Mouse (Mus musculus) stomach, postnatal 0 days (tissue): Measurements from ENCODE around the gene Prkag2. TPM values are rescaled to one million over a fixed set of nuclear protein-coding genes. Genes with fewer than 3 reads are reported as not detected.
"Not testable (repeated sequence)": the region's sequence is repeated elsewhere in the genome, so short reads cannot be mapped to it uniquely, and the experiment has no call there.

Source experiments
- ATAC-seq: fragments of 200-750 bp; cut with Nextera tagmentation; 2 replicates; pipeline ENCODE4 v1.8.0; 2017; ENCODE audit not compliant: low FRiP score, low TSS enrichment
- DNase-seq: peaks from one replicate; pipeline ENCODE4 v3.0.0-alpha.2; 2016; ENCODE audit warnings: low spot score
- H3K27ac ChIP-seq: fragments of 300-500 bp; sonication (generic); replicated peaks from 2 replicates; pipeline ENCODE4 v1.5.1; 2014; ENCODE audit warnings: mild to moderate bottlenecking, control low read depth
- H3K27me3 ChIP-seq: fragments of 300-500 bp; sonication (generic); 2 replicates; pipeline ENCODE4 v1.6.1; 2014; ENCODE audit warnings: low read length; ENCODE audit not compliant: control insufficient read depth, insufficient read depth
- H3K36me3 ChIP-seq: fragments of 300-500 bp; sonication (generic); 2 replicates; pipeline ENCODE4 v1.6.1; 2014; ENCODE audit warnings: low read length, mixed read lengths; ENCODE audit not compliant: control insufficient read depth, insufficient read depth
- H3K4me1 ChIP-seq: fragments of 300-500 bp; sonication (generic); replicated peaks from 2 replicates; pipeline ENCODE4 v1.6.1; 2014; ENCODE audit warnings: antibody characterized with exemption; ENCODE audit not compliant: control insufficient read depth, insufficient read depth
- H3K4me2 ChIP-seq: fragments of 300-500 bp; sonication (generic); replicated peaks from 2 replicates; pipeline ENCODE4 v1.6.1; 2014; ENCODE audit warnings: low read depth, mild to moderate bottlenecking, control low read depth, moderate library complexity
- H3K4me3 ChIP-seq: fragments of 300-500 bp; sonication (generic); 2 replicates; pipeline ENCODE4 v1.5.1; 2014; ENCODE audit warnings: low read depth, low read length, control low read depth
- H3K9ac ChIP-seq: fragments of 300-500 bp; sonication (generic); 2 replicates; pipeline ENCODE4 v1.6.1; 2014; ENCODE audit warnings: mild to moderate bottlenecking, low read length, control low read depth, mixed read lengths
- H3K9me3 ChIP-seq: fragments of 300-500 bp; sonication (generic); 2 replicates; pipeline ENCODE4 v1.6.1; 2016; ENCODE audit warnings: low read length; ENCODE audit not compliant: control insufficient read depth
- CTCF ChIP-seq: IDR thresholded peaks from 2 replicates; pipeline ENCODE4 v1.5.1; 2016; ENCODE audit warnings: antibody characterized with exemption, low read depth, mild to moderate bottlenecking, moderate library complexity
- EP300 ChIP-seq: optimal IDR thresholded peaks from 2 replicates; pipeline ENCODE3; 2016; ENCODE audit warnings: antibody characterized with exemption
- WGBS: fragments of 180-500 bp; shearing (Covaris S2); extraction: QIAGEN DNeasy Blood & Tissue Kit; methylation state at CpG from one replicate; pipeline ENCODE4 v1.1.7; 2014; 5-methylcytosine and 5-hydroxymethylcytosine counted together
- polyA plus RNA-seq: library from polyadenylated mRNA; unstranded; fragments of >200 nt; fragmentation: Nextera tagmentation; extraction: Ambion mirVana; gene quantifications from 2 replicates; pipeline ENCODE4 v1.2.1, GENCODE M21; 2015

Prkag2 gene
- polyA plus RNA-seq, 1 experiment from 2014 or later: 33.9 TPM

GRCm38 (mm10) chr5:24859771-24860540 is 240.5 kb downstream of the Prkag2 start:
- no peaks in the 10 kb centered on the region for H3K4me1 ChIP-seq
- no peak overlapping the region for H3K4me2 ChIP-seq
- TF ChIP-seq EP300: no peak
- TF ChIP-seq CTCF: no peak
- no peak overlapping the region for H3K27ac ChIP-seq
- H3K9ac ChIP-seq: no peak overlapping the region
- H3K27me3 ChIP-seq: no peaks in the 10 kb centered on the region
- no peak overlapping the region for H3K4me3 ChIP-seq
- no peak for DNase-seq
- ATAC-seq: no peak
- H3K9me3 ChIP-seq: no peaks in the 10 kb centered on the region
- 64% methylated on average over 3 of the region's 3 CpGs for WGBS
- no peaks in the 10 kb centered on the region for H3K36me3 ChIP-seq

DNA sequence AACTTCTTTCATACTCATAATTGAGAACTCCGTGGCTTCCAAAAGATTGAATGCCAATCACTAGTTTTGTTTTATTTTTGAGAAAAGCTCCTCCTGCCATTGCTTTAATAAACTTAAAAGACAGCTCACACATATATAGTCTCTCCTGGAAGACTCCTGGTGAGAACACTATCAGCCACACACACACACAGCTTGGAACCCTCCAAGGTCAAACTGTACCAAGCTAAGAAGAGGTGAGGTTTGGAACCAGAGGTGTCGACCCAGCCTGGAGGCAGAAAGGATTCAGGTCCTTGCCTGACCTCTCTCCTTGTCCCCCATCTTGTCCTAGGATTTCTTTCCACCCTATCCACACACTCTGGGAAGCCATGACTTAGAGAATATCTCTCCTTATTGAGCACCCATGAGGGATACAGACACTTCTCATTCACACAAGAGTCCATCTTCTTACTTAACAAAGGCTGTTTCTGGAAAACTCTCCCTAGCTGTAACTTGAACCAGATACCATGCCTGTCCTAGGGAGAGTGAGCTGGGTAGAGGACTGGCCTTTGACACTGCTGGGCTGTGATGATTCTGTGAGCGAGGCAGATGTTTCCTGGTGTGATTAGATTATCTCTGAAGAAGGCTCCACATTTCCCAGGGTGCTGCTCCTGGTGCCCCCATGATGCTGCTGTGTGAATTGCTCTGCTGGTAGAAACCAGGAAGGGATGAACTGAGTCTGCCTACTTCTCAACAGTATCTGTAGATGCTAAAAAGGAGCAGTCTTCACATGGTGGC is 245.4 kb downstream of the Prkag2 start:
- 71% methylated on average over 3 of the region's 3 CpGs for WGBS
- no peak for TF ChIP-seq CTCF
- no peak for TF ChIP-seq EP300
- H3K27me3 ChIP-seq: no peaks in the 10 kb centered on the region
- H3K9me3 ChIP-seq: no peaks in the 10 kb centered on the region
- ATAC-seq (no peak), DNase-seq (no peak)
- no peak overlapping the region for H3K27ac ChIP-seq
- H3K4me3 ChIP-seq: no peak overlapping the region
- no peaks in the 10 kb centered on the region for H3K36me3 ChIP-seq
- no peaks in the 10 kb centered on the region for H3K4me1 ChIP-seq
- no peak overlapping the region for H3K4me2 ChIP-seq
- no peak overlapping the region for H3K9ac ChIP-seq

GRCm38 (mm10) chr5:24854256-24854655 is 246.2 kb downstream of the Prkag2 start:
- H3K4me2 ChIP-seq: no peak overlapping the region
- H3K9ac ChIP-seq: no peak overlapping the region
- TF ChIP-seq EP300 (no peak), CTCF (no peak)
- H3K4me3 ChIP-seq: no peak overlapping the region
- no peaks in the 10 kb centered on the region for H3K4me1 ChIP-seq
- no peaks in the 10 kb centered on the region for H3K27me3 ChIP-seq
- 91% methylated on average over 3 of the region's 3 CpGs for WGBS
- no peaks in the 10 kb centered on the region for H3K36me3 ChIP-seq
- no peaks in the 10 kb centered on the region for H3K9me3 ChIP-seq
- no peak overlapping the region for H3K27ac ChIP-seq
- DNase-seq (no peak), ATAC-seq (no peak)

DNA sequence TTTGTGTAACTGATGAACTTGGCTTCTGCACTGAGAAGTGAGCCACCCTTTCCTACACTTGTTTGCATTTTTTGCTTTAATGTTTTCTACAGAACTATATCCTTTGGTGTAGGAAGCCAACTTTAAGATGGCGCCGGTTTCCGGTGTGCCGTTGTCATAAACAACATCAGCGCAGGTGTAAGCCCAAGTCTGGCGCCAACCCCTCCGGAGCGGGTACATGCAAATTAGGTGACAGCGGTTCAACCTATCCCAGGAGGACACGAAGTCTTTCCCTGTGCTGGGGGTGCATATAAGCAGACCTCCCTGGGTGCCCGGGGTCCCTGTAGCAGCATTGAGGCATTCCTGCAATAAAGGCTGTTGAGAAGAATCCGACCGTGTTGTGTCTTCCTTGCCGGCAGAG is 252.2 kb downstream of the Prkag2 start:
- not testable (repeated sequence) for H3K4me2 ChIP-seq, ATAC-seq, H3K9me3 ChIP-seq, H3K36me3 ChIP-seq, H3K4me3 ChIP-seq, H3K4me1 ChIP-seq, H3K9ac ChIP-seq, DNase-seq, H3K27me3 ChIP-seq, H3K27ac ChIP-seq
- WGBS: 87% methylated on average over 14 of the region's 14 CpGs

DNA sequence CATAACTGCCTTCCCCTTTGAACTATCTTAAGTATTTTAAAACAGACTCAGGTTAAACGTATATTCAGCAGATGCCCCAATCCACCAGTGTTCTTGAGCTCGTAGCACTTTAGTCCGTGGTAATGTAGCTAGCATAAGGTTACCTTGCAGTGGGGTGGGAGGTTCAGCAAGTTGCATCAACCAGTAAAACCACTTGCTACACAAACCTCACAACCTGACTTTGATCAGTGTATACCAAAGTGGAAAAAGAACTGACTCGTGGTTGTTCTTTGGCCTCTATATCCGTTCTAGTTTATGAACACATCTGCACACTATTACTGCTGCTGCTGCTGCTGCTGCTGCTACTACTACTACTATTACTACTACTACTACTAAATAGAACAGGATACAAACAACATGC is 256.6 kb downstream of the Prkag2 start:
- no peak overlapping the region for H3K4me2 ChIP-seq
- no peaks in the 10 kb centered on the region for H3K36me3 ChIP-seq
- H3K4me3 ChIP-seq: no peak overlapping the region
- H3K9ac ChIP-seq: no peak overlapping the region
- H3K9me3 ChIP-seq: no peaks in the 10 kb centered on the region
- TF ChIP-seq CTCF (no peak), EP300 (no peak)
- no peak for ATAC-seq
- WGBS: 74% methylated on average over 5 of the region's 5 CpGs
- no peaks in the 10 kb centered on the region for H3K27me3 ChIP-seq
- H3K27ac ChIP-seq: no peak overlapping the region
- H3K4me1 ChIP-seq: 0 out of 2 replicates have a peak, but pooled peaks cover 3% of the 10 kb centered on the region
- no peak for DNase-seq

DNA sequence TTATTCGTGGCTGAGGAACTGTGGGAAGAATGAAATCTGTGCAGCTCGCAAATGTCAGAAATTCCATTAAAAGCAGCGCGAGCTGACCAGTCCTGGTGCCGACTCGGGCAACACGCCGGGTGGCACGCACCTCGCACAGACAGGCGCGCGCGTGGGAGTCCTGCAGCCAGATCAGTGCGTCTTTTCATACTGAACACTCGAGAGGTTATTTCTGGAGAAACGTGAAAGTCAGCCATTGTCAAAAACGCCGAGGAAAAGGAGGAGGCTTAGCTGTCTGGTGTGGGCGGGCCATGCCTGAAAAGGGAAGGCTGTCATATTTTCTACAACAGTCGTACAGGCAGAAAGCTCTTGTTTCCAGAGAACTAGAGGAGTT is 257.4 kb downstream of the Prkag2 start:
- Histone ChIP-seq H3K27ac (peak overlapping the region; percentile 89), H3K9me3 (no peaks in the 10 kb centered on the region), H3K4me3 (peak overlapping the region; percentile 33), H3K27me3 (no peaks in the 10 kb centered on the region), H3K9ac (peak overlapping the region; percentile 19), H3K36me3 (no peaks in the 10 kb centered on the region), H3K4me2 (peak overlapping the region; percentile 61), H3K4me1 (0 out of 2 replicates have a peak, but pooled peaks cover 3% of the 10 kb centered on the region)
- 1% methylated on average over 21 of the region's 21 CpGs for WGBS
- TF ChIP-seq CTCF (no peak), EP300 (no peak)
- ATAC-seq: peak; percentile 1
- no peak for DNase-seq
